Mouse (Mus musculus) neural tube, embryonic 14.5 days (tissue): ENCODE data around the gene Prmt2. TPM values are rescaled to one million over a fixed set of nuclear protein-coding genes. Genes with fewer than 3 reads are reported as not detected.

Source experiments
- ATAC-seq: fragments of 200-750 bp; cut with Nextera tagmentation; 2 replicates; pipeline ENCODE4 v1.8.0; 2017; ENCODE audit warnings: low read depth, mild to moderate bottlenecking, moderate TSS enrichment, moderate library complexity
- H3K27ac ChIP-seq: fragments of 300-500 bp; sonication (generic); 2 replicates; pipeline ENCODE4 v1.5.1; 2014; ENCODE audit warnings: low read depth, mild to moderate bottlenecking, control low read depth, low read length, moderate library complexity, mixed read lengths
- H3K27me3 ChIP-seq: fragments of 300-500 bp; sonication (generic); 2 replicates; pipeline ENCODE4 v1.6.1; 2014; ENCODE audit warnings: low read length; ENCODE audit not compliant: control insufficient read depth, insufficient read depth
- H3K36me3 ChIP-seq: fragments of 300-500 bp; sonication (generic); 2 replicates; pipeline ENCODE4 v1.6.1; 2014; ENCODE audit warnings: low read length, mixed read lengths; ENCODE audit not compliant: control insufficient read depth, insufficient read depth
- H3K4me1 ChIP-seq: fragments of 300-500 bp; sonication (generic); 2 replicates; pipeline ENCODE4 v1.6.1; 2014; ENCODE audit warnings: low read length; ENCODE audit not compliant: control insufficient read depth, insufficient read depth
- H3K4me2 ChIP-seq: fragments of 300-500 bp; sonication (generic); 2 replicates; pipeline ENCODE4 v1.6.1; 2014; ENCODE audit warnings: mild to moderate bottlenecking, low read depth, low read length, control low read depth
- H3K4me3 ChIP-seq: fragments of 300-500 bp; sonication (generic); 2 replicates; pipeline ENCODE4 v1.5.1; 2014; ENCODE audit warnings: low read depth, low read length, control low read depth, mixed read lengths
- H3K9ac ChIP-seq: fragments of 300-500 bp; sonication (generic); replicated peaks from 2 replicates; pipeline ENCODE4 v1.6.1; 2014; ENCODE audit warnings: low read depth, mild to moderate bottlenecking, control low read depth, low read length, mixed read lengths
- H3K9me3 ChIP-seq: fragments of 300-500 bp; sonication (generic); 2 replicates; pipeline ENCODE4 v1.6.1; 2016; ENCODE audit warnings: low read length; ENCODE audit not compliant: control insufficient read depth
- WGBS: fragments of 180-500 bp; shearing (Covaris S2); extraction: QIAGEN DNeasy Blood & Tissue Kit; methylation state at CpG from one replicate; pipeline ENCODE4 v1.1.7; 2014; 5-methylcytosine and 5-hydroxymethylcytosine counted together
- polyA plus RNA-seq: library from polyadenylated mRNA; unstranded; fragments of >200 nt; fragmentation: Nextera tagmentation; extraction: Ambion mirVana; gene quantifications from 2 replicates; pipeline ENCODE4 v1.2.1, GENCODE M21; 2014

The Prmt2 gene
- polyA plus RNA-seq, 1 experiment from 2014 or later = 325 TPM

DNA sequence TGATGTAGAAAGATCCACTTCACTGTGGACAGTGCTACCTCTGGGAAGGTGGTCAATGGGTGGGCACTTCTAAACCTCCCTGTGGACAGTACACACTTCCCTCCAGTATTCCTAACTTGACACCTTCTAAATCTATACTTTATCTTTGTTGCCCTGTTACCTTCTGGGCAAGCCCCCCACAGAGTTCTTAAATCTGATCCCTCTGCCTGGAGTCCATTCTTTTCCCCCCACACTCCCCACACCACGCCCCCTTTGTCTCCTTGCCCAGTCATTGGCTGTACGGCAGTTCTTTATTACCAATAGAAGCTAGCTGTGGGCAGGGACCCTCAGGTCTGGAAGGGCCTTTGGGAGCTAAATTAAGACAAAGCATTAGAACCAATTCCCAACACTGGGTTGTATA is 7.4 kb upstream of the Prmt2 start:
- Histone ChIP-seq H3K36me3 (no peaks in the 10 kb centered on the region), H3K27me3 (no peaks in the 10 kb centered on the region), H3K4me2 (no peak overlapping the region), H3K4me1 (no peaks in the 10 kb centered on the region), H3K9ac (no peak overlapping the region), H3K9me3 (no peaks in the 10 kb centered on the region), H3K4me3 (no peak overlapping the region), H3K27ac (no peak overlapping the region)
- ATAC-seq = no peak
- WGBS = 70% methylated on average over 2 of the region's 2 CpGs

DNA sequence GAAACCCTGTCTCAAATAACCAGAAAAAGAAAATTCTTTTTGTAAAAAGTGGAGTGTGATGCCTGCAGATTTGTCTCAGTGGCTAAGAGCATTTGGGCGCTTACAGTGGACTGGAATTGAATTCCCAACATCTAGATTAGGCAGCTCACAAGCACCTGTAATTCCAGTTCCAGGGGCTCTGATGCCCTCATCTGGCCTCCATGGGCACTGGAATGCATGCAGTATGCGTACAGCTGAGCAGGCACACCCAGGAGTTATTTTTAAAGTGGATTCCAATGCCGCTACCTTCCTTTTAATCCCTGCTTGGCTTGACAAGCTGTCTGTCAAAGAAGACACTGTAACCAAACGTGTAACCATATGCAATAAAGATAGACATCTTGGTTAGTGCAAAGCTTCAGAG is 1.7 kb upstream of the Prmt2 start:
- H3K4me2 ChIP-seq = no peak overlapping the region
- no peaks in the 10 kb centered on the region for H3K27me3 ChIP-seq
- H3K27ac ChIP-seq = no peak overlapping the region
- no peak overlapping the region for H3K4me3 ChIP-seq
- no peak overlapping the region for H3K9ac ChIP-seq
- ATAC-seq = no peak
- H3K9me3 ChIP-seq = no peaks in the 10 kb centered on the region
- peaks cover 5% of the 10 kb centered on the region; the same call in 1 of the 2 replicates for H3K36me3 ChIP-seq
- H3K4me1 ChIP-seq = peaks cover 9% of the 10 kb centered on the region; the same call in 1 of the 2 replicates
- WGBS = 83% methylated on average over 4 of the region's 4 CpGs

GRCm38 (mm10) chr10:76229627-76230026 is 8.0 kb downstream of the Prmt2 start:
- ATAC-seq = no peak
- WGBS = 68% methylated on average over 1 of the region's 1 CpGs
- Histone ChIP-seq H3K27me3 (no peaks in the 10 kb centered on the region), H3K4me1 (no peaks in the 10 kb centered on the region), H3K4me3 (no peak overlapping the region), H3K36me3 (peaks cover 12% of the 10 kb centered on the region), H3K9me3 (no peaks in the 10 kb centered on the region), H3K9ac (no peak overlapping the region), H3K27ac (no peak overlapping the region), H3K4me2 (no peak overlapping the region)

- H3K27me3 ChIP-seq = no peaks in the 10 kb centered on the region
- H3K27ac ChIP-seq = no peak overlapping the region
- H3K4me1 ChIP-seq = no peaks in the 10 kb centered on the region
- no peak overlapping the region for H3K4me2 ChIP-seq
- H3K4me3 ChIP-seq = no peak overlapping the region
- H3K36me3 ChIP-seq = peaks cover 35% of the 10 kb centered on the region
- no peak overlapping the region for H3K9ac ChIP-seq
- 92% methylated on average over 11 of the region's 11 CpGs for WGBS
- ATAC-seq = no peak
- no peaks in the 10 kb centered on the region for H3K9me3 ChIP-seq
These were observed 11.7 kb downstream of the Prmt2 start for GRCm38 (mm10) chr10:76225944-76226343.

DNA sequence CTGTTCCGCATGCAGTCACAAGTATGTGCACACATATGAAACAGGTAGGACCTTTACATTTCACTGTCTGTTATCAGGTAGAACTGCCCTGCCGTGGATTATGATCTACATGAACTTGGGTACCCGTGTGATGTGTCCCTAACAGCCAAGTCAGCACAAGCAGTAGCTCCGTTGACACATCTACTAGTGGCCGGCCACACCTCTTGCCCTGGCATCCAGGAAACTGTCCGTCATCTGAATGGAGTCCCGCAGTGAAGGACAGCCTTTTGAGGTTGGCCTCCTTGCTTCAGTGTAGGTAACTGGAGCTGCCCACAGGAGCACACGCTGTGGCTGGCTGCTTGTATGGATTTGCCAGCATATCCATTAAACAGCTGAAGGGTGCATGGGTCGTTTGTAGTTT is 19.4 kb downstream of the Prmt2 start:
- Histone ChIP-seq H3K27ac (no peak overlapping the region), H3K27me3 (no peaks in the 10 kb centered on the region), H3K4me1 (no peaks in the 10 kb centered on the region), H3K4me2 (no peak overlapping the region), H3K9ac (no peak overlapping the region), H3K4me3 (no peak overlapping the region), H3K36me3 (peaks cover 73% of the 10 kb centered on the region), H3K9me3 (peaks cover 10% of the 10 kb centered on the region; the same call in 1 of the 2 replicates)
- WGBS = 89% methylated on average over 9 of the region's 9 CpGs
- ATAC-seq = no peak

- Histone ChIP-seq H3K27me3 (no peaks in the 10 kb centered on the region), H3K27ac (no peak overlapping the region), H3K36me3 (peaks cover 72% of the 10 kb centered on the region), H3K4me1 (no peaks in the 10 kb centered on the region), H3K4me3 (no peak overlapping the region), H3K4me2 (no peak overlapping the region), H3K9me3 (peaks cover 10% of the 10 kb centered on the region; the same call in 1 of the 2 replicates), H3K9ac (no peak overlapping the region)
- no peak for ATAC-seq
- WGBS = 96% methylated on average over 17 of the region's 17 CpGs
These were observed 20.6 kb downstream of the Prmt2 start for GRCm38 (mm10) chr10:76217056-76217455.

- H3K4me2 ChIP-seq = no peak overlapping the region
- H3K4me3 ChIP-seq = no peak overlapping the region
- 93% methylated on average over 4 of the region's 4 CpGs for WGBS
- H3K36me3 ChIP-seq = peaks cover 63% of the 10 kb centered on the region
- H3K9me3 ChIP-seq = peaks cover 10% of the 10 kb centered on the region; the same call in 1 of the 2 replicates
- no peak for ATAC-seq
- H3K4me1 ChIP-seq = no peaks in the 10 kb centered on the region
- H3K27me3 ChIP-seq = no peaks in the 10 kb centered on the region
- H3K27ac ChIP-seq = no peak overlapping the region
- no peak overlapping the region for H3K9ac ChIP-seq
These were observed 23.5 kb downstream of the Prmt2 start for GRCm38 (mm10) chr10:76214161-76214560.

GRCm38 (mm10) chr10:76212121-76212520 is 25.5 kb downstream of the Prmt2 start:
- Histone ChIP-seq H3K27ac (no peak overlapping the region), H3K4me3 (no peak overlapping the region), H3K4me2 (no peak overlapping the region), H3K36me3 (peaks cover 59% of the 10 kb centered on the region), H3K27me3 (no peaks in the 10 kb centered on the region), H3K4me1 (no peaks in the 10 kb centered on the region), H3K9me3 (peaks cover 10% of the 10 kb centered on the region; the same call in 1 of the 2 replicates), H3K9ac (no peak overlapping the region)
- ATAC-seq = no peak
- 94% methylated on average over 6 of the region's 6 CpGs for WGBS

GRCm38 (mm10) chr10:76210806-76211205 is 26.9 kb downstream of the Prmt2 start:
- no peak for ATAC-seq
- H3K36me3 ChIP-seq = peaks cover 49% of the 10 kb centered on the region
- H3K27ac ChIP-seq = no peak overlapping the region
- H3K9ac ChIP-seq = no peak overlapping the region
- no peak overlapping the region for H3K4me3 ChIP-seq
- H3K9me3 ChIP-seq = peaks cover 10% of the 10 kb centered on the region; the same call in 1 of the 2 replicates
- H3K4me1 ChIP-seq = no peaks in the 10 kb centered on the region
- H3K4me2 ChIP-seq = no peak overlapping the region
- no peaks in the 10 kb centered on the region for H3K27me3 ChIP-seq
- 94% methylated on average over 7 of the region's 7 CpGs for WGBS
